Mouse (Mus musculus) hindbrain, embryonic 10.5 days (tissue): ENCODE data around the gene St3gal4. TPM values are rescaled to one million over a fixed set of nuclear protein-coding genes. Genes with fewer than 3 reads are reported as not detected.

Experiments
- DNase-seq: peaks from one replicate; pipeline ENCODE4 v3.0.0-alpha.2; 2017; ENCODE audit warnings: low spot score
- H3K27ac ChIP-seq: fragments of 300-500 bp; sonication (generic); 2 replicates; pipeline ENCODE4 v1.5.1; 2016; ENCODE audit warnings: mild to moderate bottlenecking, moderate library complexity
- H3K27me3 ChIP-seq: fragments of 300-500 bp; sonication (generic); 2 replicates; pipeline ENCODE4 v1.6.1; 2016; ENCODE audit warnings: mild to moderate bottlenecking; ENCODE audit not compliant: poor library complexity, insufficient read depth, severe bottlenecking
- H3K36me3 ChIP-seq: fragments of 300-500 bp; sonication (generic); 2 replicates; pipeline ENCODE4 v1.6.1; 2016; ENCODE audit warnings: mild to moderate bottlenecking, moderate library complexity
- H3K4me1 ChIP-seq: fragments of 300-500 bp; sonication (generic); replicated peaks from 2 replicates; pipeline ENCODE4 v1.6.1; 2016; ENCODE audit warnings: mild to moderate bottlenecking
- H3K4me3 ChIP-seq: fragments of 300-500 bp; sonication (generic); 2 replicates; pipeline ENCODE4 v1.5.1; 2016; ENCODE audit warnings: mild to moderate bottlenecking, moderate library complexity
- H3K9me3 ChIP-seq: fragments of 300-500 bp; sonication (generic); 2 replicates; pipeline ENCODE4 v1.6.1; 2016; ENCODE audit warnings: mild to moderate bottlenecking, moderate library complexity
- WGBS: fragments of 180-500 bp; shearing (Covaris S2); methylation state at CpG from one replicate; pipeline ENCODE4 v1.1.7; 2016; 5-methylcytosine and 5-hydroxymethylcytosine counted together
- polyA plus RNA-seq: library from polyadenylated mRNA; unstranded; fragments of >200 nt; fragmentation: Nextera tagmentation; extraction: Ambion mirVana; gene quantifications from 2 replicates; pipeline ENCODE4 v1.2.1, GENCODE M21; 2016

The St3gal4 gene
- polyA plus RNA-seq, 1 experiment from 2014 or later = 10.3 TPM

DNA sequence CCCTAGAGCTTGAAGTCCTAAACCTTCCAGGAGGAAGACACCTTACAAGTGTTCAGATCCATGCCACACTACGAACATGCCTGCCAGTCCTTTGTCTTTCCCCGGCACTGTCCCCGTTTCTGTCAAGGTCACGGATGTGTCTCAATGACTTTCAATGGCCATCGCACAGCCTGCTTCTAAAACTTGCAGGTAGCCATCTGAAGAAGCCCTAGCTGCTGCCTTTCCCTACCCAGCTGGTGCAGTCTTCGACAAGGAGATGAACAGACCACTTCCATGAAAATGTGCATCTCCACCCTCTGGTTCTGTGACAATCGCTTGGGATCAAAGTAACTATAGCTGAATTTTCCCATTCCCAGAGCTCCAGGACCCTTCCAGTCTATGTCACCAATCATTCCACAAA, 7.6 kb downstream of the St3gal4 start:
- Histone ChIP-seq H3K27me3 (0 out of 2 replicates have a peak, but pooled peaks cover 3% of the 10 kb centered on the region), H3K36me3 (no peaks in the 10 kb centered on the region), H3K4me1 (peaks cover 55% of the 10 kb centered on the region), H3K9me3 (no peaks in the 10 kb centered on the region), H3K27ac (peak overlapping the region; percentile 69; the same call in 1 of the 2 replicates), H3K4me3 (peak overlapping the region; percentile 29; the same call in 1 of the 2 replicates)
- no peak for DNase-seq
- 79% methylated on average over 7 of the region's 7 CpGs for WGBS

DNA sequence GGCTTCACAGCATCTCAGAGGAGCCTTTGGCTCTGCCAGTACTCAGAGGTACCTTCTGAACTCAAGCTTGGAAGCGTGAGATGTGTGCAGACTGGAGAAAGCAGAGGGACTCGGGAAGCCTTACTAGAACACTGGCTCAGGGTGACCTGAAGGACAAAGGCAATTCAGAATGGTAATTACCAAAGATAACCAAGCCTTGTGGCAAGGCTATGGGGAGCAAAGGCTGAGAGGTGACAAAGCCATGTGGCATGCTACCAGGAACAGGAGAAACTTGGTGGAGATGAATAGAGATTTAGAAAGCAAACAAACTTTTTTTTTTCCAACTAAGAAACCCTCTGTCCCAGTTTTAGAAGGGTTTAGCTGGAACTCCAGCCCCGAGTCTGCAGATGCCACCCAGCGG, 8.5 kb downstream of the St3gal4 start:
- Histone ChIP-seq H3K27me3 (0 out of 2 replicates have a peak, but pooled peaks cover 3% of the 10 kb centered on the region), H3K9me3 (no peaks in the 10 kb centered on the region), H3K4me3 (no peak overlapping the region), H3K4me1 (peaks cover 54% of the 10 kb centered on the region), H3K27ac (no peak overlapping the region), H3K36me3 (no peaks in the 10 kb centered on the region)
- WGBS = 79% methylated on average over 4 of the region's 4 CpGs
- DNase-seq = no peak

DNA sequence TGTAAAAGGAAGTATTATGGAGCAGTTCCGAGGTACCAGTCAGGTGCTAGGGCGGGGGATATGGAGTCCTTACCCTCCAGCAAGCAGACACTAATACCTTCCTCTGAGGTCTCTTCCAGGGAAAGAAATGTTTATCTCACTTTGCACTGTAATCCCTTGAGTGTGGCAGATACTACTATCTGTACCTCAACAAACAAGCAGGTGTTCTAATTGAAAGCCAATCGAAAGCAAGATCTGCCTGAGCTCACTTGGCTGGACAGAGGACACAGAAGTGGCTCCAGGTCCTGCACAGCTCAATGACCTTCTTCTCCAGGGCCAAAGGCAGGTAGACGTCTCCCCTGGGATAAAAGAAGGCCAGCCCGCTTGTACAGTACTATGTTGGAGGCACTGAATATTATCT, 9.0 kb downstream of the St3gal4 start:
- 92% methylated on average over 5 of the region's 5 CpGs for WGBS
- no peaks in the 10 kb centered on the region for H3K36me3 ChIP-seq
- H3K27me3 ChIP-seq = no peaks in the 10 kb centered on the region
- H3K4me3 ChIP-seq = no peak overlapping the region
- H3K9me3 ChIP-seq = no peaks in the 10 kb centered on the region
- H3K4me1 ChIP-seq = peaks cover 49% of the 10 kb centered on the region
- H3K27ac ChIP-seq = no peak overlapping the region
- DNase-seq = no peak

DNA sequence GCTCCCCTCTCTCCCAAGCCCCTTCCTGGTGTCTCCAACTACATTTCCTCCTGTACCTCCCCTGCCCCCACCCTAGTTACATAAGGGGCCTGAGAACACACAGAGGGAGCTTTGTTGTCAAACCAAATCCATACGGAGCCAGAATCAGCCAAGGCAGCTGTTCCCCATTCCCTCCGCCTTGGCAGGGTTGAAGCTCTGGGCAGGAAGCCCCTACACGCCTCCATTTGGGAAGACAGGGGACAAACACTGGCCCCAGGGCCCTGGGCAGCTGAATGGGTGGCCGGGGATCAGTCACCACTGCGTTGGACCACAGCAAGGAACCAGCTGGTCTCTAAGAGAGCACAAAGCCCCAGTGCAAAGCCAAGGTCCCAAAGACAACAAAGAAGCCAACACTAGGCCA, 10.2 kb downstream of the St3gal4 start:
- Histone ChIP-seq H3K9me3 (no peaks in the 10 kb centered on the region), H3K27me3 (no peaks in the 10 kb centered on the region), H3K4me1 (peaks cover 43% of the 10 kb centered on the region), H3K4me3 (no peak overlapping the region), H3K36me3 (no peaks in the 10 kb centered on the region), H3K27ac (peak overlapping the region; percentile 79)
- peak; percentile 24 for DNase-seq
- WGBS = 51% methylated on average over 5 of the region's 5 CpGs

DNA sequence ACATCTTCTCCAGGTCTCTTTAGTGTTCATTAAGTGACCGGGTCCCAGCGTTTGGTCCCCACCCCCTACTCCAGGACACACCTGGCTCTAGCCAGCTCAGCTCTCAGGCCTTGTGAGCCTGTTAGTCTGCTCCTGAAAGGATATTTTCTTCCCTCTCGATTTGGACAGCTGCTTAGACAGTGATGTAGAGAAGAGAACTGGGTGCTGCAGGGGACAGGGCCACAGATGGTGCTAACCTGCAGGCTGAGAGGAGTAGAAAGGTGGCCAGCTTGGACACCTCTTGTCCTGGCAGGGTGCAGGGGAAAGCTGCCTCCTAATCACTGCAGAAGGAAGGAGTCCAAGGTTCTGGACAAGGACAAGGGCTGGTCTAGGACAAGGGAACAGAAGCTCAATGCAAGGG, 11.0 kb downstream of the St3gal4 start:
- Histone ChIP-seq H3K36me3 (no peaks in the 10 kb centered on the region), H3K27ac (no peak overlapping the region), H3K4me3 (no peak overlapping the region), H3K27me3 (no peaks in the 10 kb centered on the region), H3K4me1 (peaks cover 39% of the 10 kb centered on the region), H3K9me3 (no peaks in the 10 kb centered on the region)
- no peak for DNase-seq
- 88% methylated on average over 3 of the region's 3 CpGs for WGBS

DNA sequence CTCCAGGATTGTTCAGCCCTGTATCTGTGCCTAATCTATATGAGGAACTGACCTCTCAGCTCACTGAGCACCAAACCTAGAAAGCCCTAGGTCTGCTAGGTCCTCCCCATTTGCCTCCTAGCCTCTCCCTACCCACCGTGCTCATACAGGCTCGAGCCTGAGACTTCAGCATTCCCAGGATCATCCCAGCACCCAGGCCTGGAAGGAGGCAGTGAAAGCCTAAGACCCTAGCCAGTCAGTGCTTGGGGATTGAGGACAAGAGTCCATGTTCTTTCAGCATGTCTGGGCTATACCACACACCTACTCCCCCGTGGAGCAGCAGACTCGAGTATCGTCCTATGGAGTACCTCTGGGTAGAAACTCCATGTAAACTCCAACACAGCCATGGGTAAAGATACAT, 11.7 kb downstream of the St3gal4 start:
- DNase-seq = no peak
- peaks cover 36% of the 10 kb centered on the region for H3K4me1 ChIP-seq
- 89% methylated on average over 5 of the region's 5 CpGs for WGBS

DNA sequence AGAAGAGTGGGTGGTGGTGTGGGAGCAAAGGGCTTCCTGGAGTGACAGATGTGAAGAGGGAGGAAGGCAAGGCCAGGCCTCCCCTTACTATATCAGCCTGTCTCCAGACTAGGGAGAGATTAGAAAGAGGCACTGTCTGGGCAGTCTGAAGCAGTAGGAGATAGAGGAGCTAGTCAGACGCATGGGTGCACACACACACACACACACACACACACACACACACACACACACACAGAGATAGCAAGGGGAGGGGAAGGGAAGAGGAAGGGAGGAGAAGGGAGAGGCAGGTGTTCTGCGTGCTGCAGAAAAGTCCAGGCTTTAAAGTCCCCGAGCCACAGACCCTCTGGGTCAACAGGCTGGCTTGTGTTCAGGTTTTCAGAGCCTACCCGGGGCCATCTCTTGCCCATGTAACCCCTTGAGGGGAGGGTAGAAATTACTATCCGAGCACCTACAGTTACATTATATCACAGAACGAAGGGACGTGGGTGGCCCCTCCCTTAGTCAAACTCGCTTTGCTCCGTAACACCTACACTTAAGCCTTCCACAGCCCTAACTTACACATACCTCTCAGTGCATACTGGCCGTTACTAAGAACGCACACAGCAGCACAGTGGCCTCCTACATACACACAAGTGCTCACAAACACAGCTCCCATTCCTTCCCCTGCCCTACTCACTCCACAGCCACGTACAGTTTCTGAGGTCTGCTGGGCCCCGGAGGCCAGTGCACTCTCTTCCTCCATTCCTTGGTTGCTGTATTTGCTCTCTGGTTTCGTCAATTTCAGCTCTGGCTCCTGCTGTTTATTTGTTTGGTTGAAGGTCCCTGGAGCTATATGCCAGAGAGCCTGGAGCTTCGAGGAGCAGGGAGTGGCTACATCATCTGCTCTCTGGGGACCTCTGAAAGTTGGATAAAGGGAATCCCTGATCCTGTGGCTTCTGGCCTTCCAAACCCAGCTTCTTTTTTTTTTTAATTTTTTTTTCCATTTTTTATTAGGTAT, 12.9 kb downstream of the St3gal4 start:
- Histone ChIP-seq H3K27ac (no peak overlapping the region), H3K9me3 (no peaks in the 10 kb centered on the region), H3K27me3 (no peaks in the 10 kb centered on the region), H3K4me3 (no peak overlapping the region), H3K4me1 (peaks cover 24% of the 10 kb centered on the region), H3K36me3 (no peaks in the 10 kb centered on the region)
- DNase-seq = no peak
- 71% methylated on average over 15 of the region's 15 CpGs for WGBS

More for the DNA sequence above, 11.7 kb downstream of the St3gal4 start:
- Histone ChIP-seq H3K27ac (no peak overlapping the region), H3K9me3 (no peaks in the 10 kb centered on the region), H3K27me3 (no peaks in the 10 kb centered on the region), H3K36me3 (no peaks in the 10 kb centered on the region), H3K4me3 (no peak overlapping the region)

DNA sequence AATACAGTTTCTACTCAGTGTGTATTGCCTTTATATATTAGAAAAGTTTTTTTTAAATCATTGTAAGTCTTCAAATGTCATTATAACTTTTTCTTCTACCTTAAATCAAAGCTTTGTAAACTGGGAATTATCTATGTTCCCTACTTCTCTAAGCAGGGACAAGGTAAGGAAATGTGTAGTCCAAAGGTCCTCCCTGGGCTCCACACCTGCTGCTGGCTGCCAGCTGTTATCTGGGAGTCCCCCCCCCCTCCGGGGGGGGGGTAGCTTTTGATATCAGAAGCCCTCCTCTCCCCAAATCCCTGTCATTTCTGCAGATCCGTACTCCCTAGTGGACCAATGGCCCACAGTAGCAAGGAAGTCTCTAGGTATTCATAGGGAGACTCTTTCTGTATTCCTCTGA, 13.6 kb downstream of the St3gal4 start:
- Histone ChIP-seq H3K27me3 (no peaks in the 10 kb centered on the region), H3K4me3 (no peak overlapping the region), H3K36me3 (no peaks in the 10 kb centered on the region), H3K9me3 (no peaks in the 10 kb centered on the region), H3K4me1 (peaks cover 24% of the 10 kb centered on the region), H3K27ac (no peak overlapping the region)
- DNase-seq = no peak
- WGBS = 70% methylated on average over 2 of the region's 2 CpGs

DNA sequence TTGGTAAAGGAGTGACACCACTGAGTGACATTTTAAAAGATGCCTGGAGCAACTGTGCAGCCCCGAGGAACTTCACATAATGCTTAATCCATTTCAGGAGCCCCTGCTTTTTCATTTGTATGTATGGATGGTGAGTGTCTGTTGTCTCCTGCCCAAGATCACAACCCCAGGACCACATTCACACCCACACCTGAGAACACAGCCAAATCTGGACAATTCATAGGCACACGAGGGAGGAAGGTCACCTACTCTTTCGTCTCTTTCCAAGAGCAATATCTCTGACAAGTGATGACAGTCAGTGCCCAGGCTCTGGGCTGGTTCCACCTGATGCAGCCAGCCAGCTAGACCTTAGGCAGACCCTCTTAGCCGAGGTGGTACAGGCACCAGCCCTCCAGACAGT, 14.4 kb downstream of the St3gal4 start:
- Histone ChIP-seq H3K4me1 (peaks cover 22% of the 10 kb centered on the region), H3K4me3 (no peak overlapping the region), H3K27ac (no peak overlapping the region), H3K36me3 (no peaks in the 10 kb centered on the region), H3K9me3 (no peaks in the 10 kb centered on the region), H3K27me3 (no peaks in the 10 kb centered on the region)
- WGBS = 88% methylated on average over 4 of the region's 4 CpGs
- no peak for DNase-seq

DNA sequence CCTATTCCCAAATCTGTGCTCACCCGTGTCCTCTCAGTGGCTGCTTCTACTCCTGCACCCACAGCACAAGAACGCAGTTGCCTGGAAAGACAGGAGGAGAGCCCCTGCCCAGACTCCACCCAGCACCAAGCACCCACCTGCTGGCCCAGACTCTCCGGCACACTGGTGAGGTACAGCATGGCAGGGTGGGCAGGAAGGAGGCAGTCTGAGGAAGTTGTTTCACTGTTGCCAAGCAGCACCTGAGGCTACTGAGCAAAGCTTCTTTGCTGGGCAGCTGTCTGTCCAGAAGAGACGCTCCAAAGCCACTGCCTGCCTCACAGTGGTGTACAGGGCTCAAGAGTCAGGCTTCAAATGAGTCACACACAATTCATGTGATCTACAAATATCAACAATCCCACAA, 20.3 kb downstream of the St3gal4 start:
- Histone ChIP-seq H3K36me3 (no peaks in the 10 kb centered on the region), H3K4me3 (no peak overlapping the region), H3K4me1 (no peaks in the 10 kb centered on the region), H3K27ac (no peak overlapping the region), H3K27me3 (no peaks in the 10 kb centered on the region), H3K9me3 (no peaks in the 10 kb centered on the region)
- no peak for DNase-seq
- 83% methylated on average over 4 of the region's 4 CpGs for WGBS

DNA sequence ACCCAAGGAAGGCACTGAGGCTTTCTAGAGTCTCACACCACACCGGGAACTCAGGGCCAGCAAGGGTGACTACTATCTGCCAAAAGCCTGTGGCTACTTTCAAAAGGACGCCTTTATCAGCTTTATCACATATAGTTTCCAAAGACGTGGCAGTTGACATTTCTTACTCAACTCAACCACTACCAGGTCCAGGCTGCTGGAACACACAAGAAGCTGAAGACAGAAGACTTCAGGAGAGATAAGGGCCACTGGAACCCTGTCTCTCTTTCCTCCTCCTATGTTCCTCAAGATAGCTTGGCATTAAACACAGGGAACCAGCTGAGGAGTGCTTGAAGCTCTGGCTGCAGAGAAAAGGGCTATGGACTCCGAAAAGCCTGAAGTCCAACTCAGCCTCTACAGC, 21.2 kb downstream of the St3gal4 start:
- DNase-seq = no peak
- Histone ChIP-seq H3K9me3 (no peaks in the 10 kb centered on the region), H3K4me1 (no peaks in the 10 kb centered on the region), H3K4me3 (no peak overlapping the region), H3K27me3 (no peaks in the 10 kb centered on the region), H3K36me3 (no peaks in the 10 kb centered on the region), H3K27ac (no peak overlapping the region)
- 84% methylated on average over 4 of the region's 4 CpGs for WGBS

DNA sequence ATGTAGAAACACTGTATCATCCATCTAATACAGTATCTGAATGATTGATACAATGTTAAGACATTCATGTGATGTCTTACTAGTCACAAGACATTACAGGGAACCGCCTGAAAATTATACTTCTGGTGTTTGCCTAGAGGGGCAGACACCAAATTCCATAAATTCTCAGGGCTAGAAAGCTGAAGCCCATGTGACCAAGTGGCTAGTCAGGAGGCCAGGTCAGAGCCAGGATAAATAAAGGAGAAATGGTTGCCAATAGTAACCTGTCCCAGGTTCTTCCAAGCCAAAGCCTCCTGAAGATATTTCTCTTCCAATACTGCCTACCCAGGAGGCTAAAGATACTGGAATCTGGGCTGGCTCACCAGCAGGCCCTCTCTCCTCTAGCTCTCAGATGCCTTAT, 23.3 kb downstream of the St3gal4 start:
- H3K36me3 ChIP-seq = no peaks in the 10 kb centered on the region
- no peaks in the 10 kb centered on the region for H3K9me3 ChIP-seq
- H3K4me1 ChIP-seq = no peaks in the 10 kb centered on the region
- no peak overlapping the region for H3K27ac ChIP-seq
- H3K4me3 ChIP-seq = no peak overlapping the region
- no peak for DNase-seq
- WGBS = 85% methylated on average over 1 of the region's 1 CpGs
- no peaks in the 10 kb centered on the region for H3K27me3 ChIP-seq

DNA sequence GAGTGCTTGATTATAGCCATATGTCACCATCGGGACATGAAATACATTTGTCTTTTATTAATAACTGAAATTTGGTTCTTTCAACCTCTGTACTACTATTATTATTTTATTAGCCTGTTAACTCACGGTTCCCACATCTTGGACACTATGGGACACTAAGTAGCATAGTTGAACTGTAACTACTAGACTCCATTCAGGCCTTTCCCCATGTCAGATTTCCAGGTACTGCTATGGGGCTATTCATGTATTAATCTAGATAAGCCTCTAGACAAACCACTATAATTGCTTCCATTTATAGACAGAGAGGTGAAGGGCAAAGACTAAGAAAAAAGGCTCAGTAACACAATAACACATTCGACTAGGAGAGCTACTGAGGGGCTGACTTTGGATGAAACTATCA, 25.7 kb downstream of the St3gal4 start:
- Histone ChIP-seq H3K36me3 (no peaks in the 10 kb centered on the region), H3K9me3 (no peaks in the 10 kb centered on the region), H3K4me1 (no peaks in the 10 kb centered on the region), H3K27me3 (no peaks in the 10 kb centered on the region), H3K27ac (no peak overlapping the region), H3K4me3 (no peak overlapping the region)
- 93% methylated on average over 3 of the region's 3 CpGs for WGBS
- DNase-seq = no peak
